Mouse (Mus musculus): Measurements from ENCODE around the gene Snx10. TPM values are rescaled to one million over a fixed set of nuclear protein-coding genes. Genes with fewer than 3 reads are reported as not detected.

Snx10 gene
- polyA plus RNA-seq, 1 experiment from 2014 or later, result 41.9 TPM

DNA sequence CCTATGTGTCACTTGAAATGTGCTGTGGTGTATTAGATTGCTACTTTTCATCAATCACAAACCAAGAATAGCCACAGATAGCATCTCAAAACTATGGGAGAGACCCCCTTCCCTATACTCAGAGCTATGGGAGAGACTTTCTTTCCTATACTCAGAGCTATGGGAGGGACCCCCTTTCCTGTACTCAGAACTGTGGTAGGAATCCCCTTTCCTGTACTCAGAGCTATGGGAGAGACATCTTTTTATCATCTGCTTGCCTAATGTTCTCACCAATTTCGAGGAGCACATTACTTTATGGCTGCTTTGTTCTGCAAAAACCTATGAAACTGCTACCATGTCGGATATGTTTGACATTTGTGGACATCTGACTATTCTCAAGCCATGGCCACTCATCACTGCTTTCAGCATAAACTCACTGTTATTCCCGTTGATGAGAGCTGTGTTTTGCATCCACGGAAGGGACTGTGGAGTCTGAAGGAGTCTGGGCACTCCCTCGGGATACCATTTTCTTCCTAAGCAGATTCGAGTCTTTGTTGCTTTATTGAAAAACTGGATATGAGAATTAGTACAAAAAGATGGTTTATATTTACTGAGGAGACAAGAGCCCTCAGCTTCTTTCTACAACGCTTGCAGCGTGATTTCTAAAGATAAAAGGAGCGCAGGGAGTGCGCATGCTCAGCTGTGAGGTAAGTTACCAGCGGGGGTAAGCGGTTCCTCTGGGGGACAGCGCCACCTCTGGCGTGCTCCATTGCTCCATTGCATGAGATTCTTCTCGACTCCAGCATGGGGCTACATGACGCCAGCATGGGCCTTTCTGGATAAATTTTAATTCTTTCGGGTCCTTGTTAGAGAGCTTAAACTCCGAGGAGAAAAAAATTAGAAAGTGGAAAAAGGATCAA lies 14.7 kb upstream of the Snx10 start:
- ATAC-seq (ENCODE audit: low FRiP score, low read depth), result no peak
- 0 out of 2 replicates have a peak overlapping the region, but pooled peaks have one; percentile 16 for H3K9ac ChIP-seq (replicated peaks)
- H3K27me3 ChIP-seq, result no peaks in the 10 kb centered on the region
- peak overlapping the region; percentile 50 for H3K4me2 ChIP-seq (replicated peaks)
- no peaks in the 10 kb centered on the region for H3K9me3 ChIP-seq
- H3K36me3 ChIP-seq, result no peaks in the 10 kb centered on the region
- no peak overlapping the region for H3K27ac ChIP-seq (replicated peaks)
- peak overlapping the region; percentile 36 for H3K4me3 ChIP-seq
- 31% methylated on average over 18 of the region's 18 CpGs for WGBS
- H3K4me1 ChIP-seq, result peaks cover 3% of the 10 kb centered on the region; the same call in 1 of the 2 replicates

DNA sequence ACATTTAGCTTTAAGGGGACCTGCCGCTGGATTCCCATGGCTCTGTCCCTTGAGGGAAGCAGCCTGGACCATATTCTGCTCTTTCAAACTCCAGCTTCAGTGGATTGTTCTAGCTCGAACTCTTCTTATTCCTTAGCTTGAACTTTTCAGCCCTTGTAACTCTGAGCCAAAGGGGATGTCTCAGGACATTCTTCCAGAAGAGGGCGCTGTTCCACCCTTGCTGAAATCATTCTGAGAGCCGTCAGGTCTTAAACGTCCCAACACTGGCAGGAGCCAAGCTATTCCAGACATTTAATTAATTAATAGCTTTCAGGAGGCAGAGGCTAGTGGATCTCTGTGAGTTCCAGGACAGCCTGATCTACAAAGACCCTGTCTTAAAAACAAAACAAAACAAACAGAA lies 13.6 kb upstream of the Snx10 start:
- Histone ChIP-seq H3K4me2 (replicated peaks) (no peak overlapping the region), H3K4me3 (no peak overlapping the region), H3K27me3 (no peaks in the 10 kb centered on the region), H3K4me1 (peaks cover 3% of the 10 kb centered on the region; the same call in 1 of the 2 replicates), H3K36me3 (no peaks in the 10 kb centered on the region), H3K9ac (replicated peaks) (no peak overlapping the region), H3K9me3 (no peaks in the 10 kb centered on the region), H3K27ac (replicated peaks) (no peak overlapping the region)
- ATAC-seq (ENCODE audit: low FRiP score, low read depth), result no peak
- WGBS, result 25% methylated on average over 5 of the region's 5 CpGs

DNA sequence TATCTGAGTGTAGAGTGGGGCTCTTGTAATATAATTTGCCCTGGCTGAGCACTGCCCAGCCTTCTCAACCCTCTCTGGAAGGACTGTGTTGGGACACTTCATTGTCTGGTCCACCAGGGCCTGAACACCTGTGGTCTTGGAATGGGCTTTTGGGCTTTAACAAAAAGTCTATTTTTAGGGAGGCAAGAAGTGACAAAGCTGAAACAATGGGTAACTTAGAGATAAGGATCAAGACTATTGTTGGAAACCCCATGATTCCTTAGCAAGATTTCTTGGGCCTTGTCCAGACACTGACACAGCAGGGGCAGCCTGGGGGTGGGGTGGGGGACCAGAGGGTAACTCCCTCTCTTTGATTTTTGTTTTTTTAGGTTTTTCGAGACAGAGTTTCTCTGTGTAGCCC lies 12.8 kb upstream of the Snx10 start:
- Histone ChIP-seq H3K9me3 (no peaks in the 10 kb centered on the region), H3K4me2 (replicated peaks) (no peak overlapping the region), H3K27me3 (no peaks in the 10 kb centered on the region), H3K27ac (replicated peaks) (no peak overlapping the region), H3K4me1 (peaks cover 3% of the 10 kb centered on the region; the same call in 1 of the 2 replicates), H3K9ac (replicated peaks) (no peak overlapping the region), H3K4me3 (no peak overlapping the region), H3K36me3 (no peaks in the 10 kb centered on the region)
- no peak for ATAC-seq (ENCODE audit: low FRiP score, low read depth)
- 50% methylated on average over 1 of the region's 1 CpGs for WGBS

DNA sequence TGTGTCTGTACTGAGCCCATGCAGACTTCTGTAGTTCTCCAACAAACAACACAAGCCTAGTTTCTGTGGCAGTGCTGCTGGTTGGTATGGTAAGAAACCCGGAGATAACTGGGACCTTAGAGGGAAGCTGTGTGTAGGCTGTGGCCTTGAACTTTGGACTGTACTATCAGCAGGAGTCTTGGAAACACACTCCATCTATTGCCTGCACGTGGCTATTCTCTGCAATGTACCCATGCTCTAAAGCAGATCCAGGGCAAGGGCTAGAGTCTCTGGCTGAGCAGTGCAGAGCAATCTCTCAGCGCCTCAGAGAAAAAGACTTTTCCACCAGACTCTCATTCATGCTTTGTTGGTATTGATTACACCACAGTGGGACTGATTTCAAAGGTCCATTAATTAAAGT lies 10.0 kb upstream of the Snx10 start:
- H3K4me2 ChIP-seq (replicated peaks), result no peak overlapping the region
- no peak overlapping the region for H3K9ac ChIP-seq (replicated peaks)
- 87% methylated on average over 3 of the region's 3 CpGs for WGBS
- H3K36me3 ChIP-seq, result no peaks in the 10 kb centered on the region
- no peak overlapping the region for H3K27ac ChIP-seq (replicated peaks)
- no peak for ATAC-seq (ENCODE audit: low FRiP score, low read depth)
- H3K27me3 ChIP-seq, result no peaks in the 10 kb centered on the region
- no peak overlapping the region for H3K4me3 ChIP-seq
- H3K4me1 ChIP-seq, result peaks cover 1% of the 10 kb centered on the region; the same call in 1 of the 2 replicates
- no peaks in the 10 kb centered on the region for H3K9me3 ChIP-seq

GRCm38 (mm10) chr6:51514860-51515259 lies 8.8 kb upstream of the Snx10 start:
- H3K36me3 ChIP-seq, result no peaks in the 10 kb centered on the region
- H3K4me1 ChIP-seq, result no peaks in the 10 kb centered on the region
- WGBS, result 89% methylated on average over 7 of the region's 7 CpGs
- no peaks in the 10 kb centered on the region for H3K9me3 ChIP-seq
- H3K4me2 ChIP-seq (replicated peaks), result no peak overlapping the region
- H3K4me3 ChIP-seq, result no peak overlapping the region
- H3K27ac ChIP-seq (replicated peaks), result no peak overlapping the region
- no peak for ATAC-seq (ENCODE audit: low FRiP score, low read depth)
- no peaks in the 10 kb centered on the region for H3K27me3 ChIP-seq
- no peak overlapping the region for H3K9ac ChIP-seq (replicated peaks)

DNA sequence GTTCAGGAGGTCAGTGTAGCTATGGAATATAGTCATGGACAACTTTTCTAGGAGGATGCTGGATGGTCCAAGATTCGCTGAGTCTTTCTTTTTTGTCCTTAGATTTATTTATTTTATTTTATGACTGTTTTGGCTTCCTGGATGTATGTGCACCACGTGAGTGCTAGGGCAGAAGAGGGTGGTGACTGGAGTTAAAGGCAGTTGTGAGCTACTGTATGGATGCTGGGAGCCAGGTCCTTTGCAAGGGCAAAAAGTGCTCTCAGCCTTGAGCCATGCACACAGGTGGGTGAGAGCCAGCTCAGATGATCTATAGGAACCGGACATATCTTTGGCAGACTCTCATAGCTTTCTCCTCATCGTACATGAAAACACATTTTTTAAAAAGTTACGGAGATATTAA lies 391 bp upstream of the Snx10 start:
- Histone ChIP-seq H3K4me2 (replicated peaks) (peak overlapping the region; percentile 55), H3K27me3 (no peaks in the 10 kb centered on the region), H3K9me3 (no peaks in the 10 kb centered on the region), H3K36me3 (no peaks in the 10 kb centered on the region), H3K27ac (replicated peaks) (no peak overlapping the region), H3K4me1 (peaks cover 11% of the 10 kb centered on the region; the same call in 1 of the 2 replicates), H3K4me3 (peak overlapping the region; percentile 77), H3K9ac (replicated peaks) (peak overlapping the region; percentile 79; the same call in 1 of the 2 replicates)
- 28% methylated on average over 5 of the region's 5 CpGs for WGBS
- ATAC-seq (ENCODE audit: low FRiP score, low read depth), result 0 out of 2 replicates have a peak, but pooled peaks have one; percentile 4

DNA sequence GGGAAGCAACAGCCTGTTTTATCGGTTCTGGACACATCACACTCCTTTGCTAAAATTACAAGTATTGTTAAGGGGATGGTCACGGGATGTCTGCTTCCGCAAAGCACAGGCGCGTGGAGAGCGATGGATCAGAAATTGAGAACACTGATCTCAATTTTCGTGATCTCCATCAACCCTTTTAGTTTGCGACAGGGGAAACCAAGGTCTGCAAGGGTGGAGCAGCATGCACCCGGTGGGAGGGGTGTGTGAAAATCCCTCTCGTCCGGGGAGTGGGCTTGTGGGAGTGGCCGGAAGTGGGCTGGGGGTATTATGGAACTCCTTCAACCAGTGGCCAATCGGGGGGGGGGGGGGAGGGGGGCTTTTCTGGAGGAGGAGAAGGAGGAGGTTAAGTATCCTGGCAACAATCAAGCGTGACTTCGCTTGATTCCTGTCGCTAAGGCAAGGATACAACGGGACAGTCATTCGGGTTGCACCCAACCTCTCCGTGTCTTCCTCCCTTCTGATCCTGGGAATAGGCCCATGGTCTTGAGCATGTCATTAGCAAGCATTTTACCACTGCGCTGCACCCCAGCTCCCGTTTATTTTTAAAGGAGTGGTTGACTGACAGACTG lies 725 bp downstream of the Snx10 start:
- Histone ChIP-seq H3K27me3 (no peaks in the 10 kb centered on the region), H3K36me3 (no peaks in the 10 kb centered on the region), H3K27ac (replicated peaks) (peak overlapping the region; percentile 77), H3K4me2 (replicated peaks) (peak overlapping the region; percentile 55), H3K9ac (replicated peaks) (peak overlapping the region; percentile 79), H3K9me3 (no peaks in the 10 kb centered on the region), H3K4me1 (peaks cover 16% of the 10 kb centered on the region), H3K4me3 (peak overlapping the region; percentile 77)
- peak; percentile 83 for ATAC-seq (ENCODE audit: low FRiP score, low read depth)
- WGBS, result under 1% methylated on average over 20 of the region's 21 CpGs

GRCm38 (mm10) chr6:51525001-51525400 lies 1.3 kb downstream of the Snx10 start:
- peak; percentile 17; the same call in 1 of the 2 replicates for ATAC-seq (ENCODE audit: low FRiP score, low read depth)
- WGBS, result 47% methylated on average over 5 of the region's 5 CpGs
- no peaks in the 10 kb centered on the region for H3K36me3 ChIP-seq
- H3K4me1 ChIP-seq, result peaks cover 21% of the 10 kb centered on the region
- H3K9ac ChIP-seq (replicated peaks), result peak overlapping the region; percentile 79; the same call in 1 of the 2 replicates
- no peaks in the 10 kb centered on the region for H3K9me3 ChIP-seq
- no peak overlapping the region for H3K27ac ChIP-seq (replicated peaks)
- no peaks in the 10 kb centered on the region for H3K27me3 ChIP-seq
- peak overlapping the region; percentile 77 for H3K4me3 ChIP-seq
- H3K4me2 ChIP-seq (replicated peaks), result peak overlapping the region; percentile 55

GRCm38 (mm10) chr6:51529457-51529856 lies 5.8 kb downstream of the Snx10 start:
- ATAC-seq (ENCODE audit: low FRiP score, low read depth), result 0 out of 2 replicates have a peak, but pooled peaks have one; percentile 34
- H3K27me3 ChIP-seq, result no peaks in the 10 kb centered on the region
- H3K4me3 ChIP-seq, result no peak overlapping the region
- WGBS, result 31% methylated on average over 7 of the region's 7 CpGs
- no peaks in the 10 kb centered on the region for H3K9me3 ChIP-seq
- peaks cover 19% of the 10 kb centered on the region for H3K4me1 ChIP-seq
- no peak overlapping the region for H3K27ac ChIP-seq (replicated peaks)
- no peak overlapping the region for H3K9ac ChIP-seq (replicated peaks)
- no peak overlapping the region for H3K4me2 ChIP-seq (replicated peaks)
- no peaks in the 10 kb centered on the region for H3K36me3 ChIP-seq

DNA sequence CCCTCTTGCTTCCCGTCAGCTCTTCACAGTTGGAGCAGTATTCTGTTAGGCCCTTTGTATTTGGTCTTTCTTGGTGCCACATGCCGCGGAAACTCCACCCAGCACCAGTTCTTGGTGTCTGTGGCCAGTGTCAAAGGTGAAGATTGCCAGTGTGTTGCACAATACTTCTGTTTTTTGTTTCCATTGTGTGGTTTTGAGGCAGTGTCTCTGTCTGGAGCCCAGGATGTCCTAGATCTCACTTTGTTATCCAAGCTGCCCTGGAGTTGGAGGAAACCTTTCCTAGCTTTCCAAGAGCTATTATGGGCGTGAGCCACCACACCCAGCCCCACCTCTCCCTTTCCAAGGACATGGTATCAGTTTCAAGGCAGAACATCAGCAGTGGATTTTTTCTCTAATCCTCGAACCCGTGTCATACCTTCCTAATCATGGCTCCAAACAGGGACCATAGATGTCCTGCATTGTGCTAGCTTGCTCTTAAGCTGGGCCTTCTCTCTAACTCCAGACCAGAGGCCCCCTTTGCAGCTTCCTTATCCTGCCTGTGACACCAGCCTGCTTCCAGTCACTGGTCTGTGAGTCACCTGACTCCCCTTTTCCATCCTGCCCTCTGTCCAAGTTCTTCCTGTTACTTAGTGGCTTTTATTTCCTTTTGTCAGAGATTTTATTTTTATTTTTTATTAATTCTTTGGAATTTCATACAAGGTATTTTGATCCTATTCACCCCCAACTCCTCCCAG lies 9.9 kb downstream of the Snx10 start:
- Histone ChIP-seq H3K4me1 (peaks cover 13% of the 10 kb centered on the region), H3K4me2 (replicated peaks) (no peak overlapping the region), H3K36me3 (peaks cover 4% of the 10 kb centered on the region; the same call in 1 of the 2 replicates), H3K9me3 (no peaks in the 10 kb centered on the region), H3K27me3 (no peaks in the 10 kb centered on the region), H3K27ac (replicated peaks) (no peak overlapping the region), H3K4me3 (no peak overlapping the region), H3K9ac (replicated peaks) (no peak overlapping the region)
- no peak for ATAC-seq (ENCODE audit: low FRiP score, low read depth)
- 75% methylated on average over 6 of the region's 6 CpGs for WGBS

DNA sequence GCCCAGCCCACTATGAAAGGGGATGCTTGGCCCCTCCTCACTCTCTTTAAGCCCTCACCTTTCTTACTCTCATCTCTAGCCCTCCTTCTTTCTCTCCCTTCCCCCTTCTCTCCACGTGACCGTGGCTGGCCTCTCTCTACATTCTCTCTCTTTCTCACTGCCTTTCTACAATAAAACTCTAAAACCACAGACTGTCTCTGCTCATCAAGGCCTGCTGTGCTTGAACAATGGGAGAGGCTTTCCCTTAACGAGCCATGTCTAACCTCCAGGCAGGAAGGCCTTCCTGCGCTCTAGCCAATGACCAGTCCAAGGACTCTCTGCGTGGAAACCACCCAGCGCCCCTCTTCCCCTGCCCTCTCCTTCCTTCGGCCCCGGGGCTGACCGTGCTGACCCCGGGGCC lies 11.9 kb downstream of the Snx10 start:
- Histone ChIP-seq H3K27ac (replicated peaks) (no peak overlapping the region), H3K9ac (replicated peaks) (no peak overlapping the region), H3K4me3 (no peak overlapping the region), H3K27me3 (no peaks in the 10 kb centered on the region), H3K4me1 (peaks cover 2% of the 10 kb centered on the region; the same call in 1 of the 2 replicates), H3K9me3 (no peaks in the 10 kb centered on the region), H3K36me3 (peaks cover 8% of the 10 kb centered on the region; the same call in 1 of the 2 replicates), H3K4me2 (replicated peaks) (no peak overlapping the region)
- no peak for ATAC-seq (ENCODE audit: low FRiP score, low read depth)
- WGBS, result 82% methylated on average over 10 of the region's 10 CpGs

All from midbrain, embryonic 12.5 days (tissue).